Mouse (Mus musculus): ENCODE measurements around the gene Mt4. TPM values are rescaled to one million over a fixed set of nuclear protein-coding genes. Genes with fewer than 3 reads are reported as not detected.

The Mt4 gene
- polyA plus RNA-seq (2012; rRNA removed; ENCODE audit: low replicate concordance) = not detected in 2 replicates

DNA sequence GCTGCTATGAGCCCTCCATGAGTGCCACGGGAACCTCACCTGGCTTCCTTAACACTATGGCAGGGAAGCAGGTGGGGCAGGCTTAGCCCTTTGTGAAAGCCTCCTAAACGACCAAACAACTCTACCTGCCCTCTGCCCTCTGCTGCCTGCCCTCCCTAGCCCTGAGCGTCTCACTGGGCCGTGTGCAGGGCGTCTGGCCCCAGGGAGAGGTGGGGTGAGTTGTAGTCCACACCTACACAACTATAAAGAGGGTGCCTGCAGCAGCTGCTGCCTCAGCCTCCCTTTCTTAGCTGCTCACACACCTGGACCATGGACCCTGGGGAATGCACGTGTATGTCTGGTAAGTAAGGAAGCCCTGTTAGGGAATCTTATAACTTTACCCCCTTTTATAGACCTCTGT, at the start of gene Mt4:
Gene Mt4, plus strand, starts transcription at position 265 of the 400 bp plus-strand sequence.

DNA sequence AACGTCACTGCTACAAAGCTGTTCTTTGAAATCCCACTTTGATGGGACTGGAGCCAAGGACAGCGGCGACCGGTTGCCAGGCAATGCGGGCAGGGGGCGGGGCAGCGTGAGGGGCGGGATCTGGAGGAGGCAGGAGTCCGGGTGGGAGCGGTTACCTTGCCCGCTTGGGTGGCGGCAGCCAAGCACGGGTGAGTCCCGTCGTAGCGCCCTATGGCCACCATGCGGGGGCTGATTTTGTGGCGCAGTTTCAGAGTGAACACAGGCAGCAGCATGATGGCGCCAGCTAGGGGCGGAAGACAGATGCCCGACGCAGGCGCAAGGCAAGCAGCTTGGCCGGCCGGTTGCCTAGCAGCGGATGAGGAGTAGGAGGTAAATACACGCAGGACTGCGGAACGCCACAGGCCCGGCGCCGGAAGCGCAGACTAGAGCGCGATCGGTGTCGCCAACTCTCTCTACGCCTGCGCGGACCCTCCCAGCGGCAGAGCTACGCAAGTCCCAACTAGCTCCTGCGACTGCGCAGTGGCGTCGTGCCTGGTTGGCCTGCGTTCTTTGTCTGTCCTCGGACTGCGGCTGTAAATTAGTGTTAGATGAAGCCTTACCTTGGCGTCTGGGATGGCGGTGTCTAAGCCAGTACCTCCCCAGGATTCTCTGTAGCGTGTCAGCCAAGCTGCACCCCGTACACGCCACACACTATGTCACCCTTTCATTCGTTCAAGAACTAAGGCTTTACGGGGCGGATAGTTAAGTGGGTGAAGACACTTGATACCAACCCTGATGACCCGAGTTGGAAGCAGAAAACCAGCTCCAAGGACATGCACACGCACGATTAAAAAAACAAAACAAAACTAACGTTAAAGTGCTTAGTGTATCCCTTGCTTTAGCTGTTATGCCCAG, 38.7 kb upstream of the Mt4 start, which contains the start of gene Bbs2:
Gene Bbs2, minus strand, starts transcription at position 848 of the 894 bp plus-strand sequence.

DNA sequence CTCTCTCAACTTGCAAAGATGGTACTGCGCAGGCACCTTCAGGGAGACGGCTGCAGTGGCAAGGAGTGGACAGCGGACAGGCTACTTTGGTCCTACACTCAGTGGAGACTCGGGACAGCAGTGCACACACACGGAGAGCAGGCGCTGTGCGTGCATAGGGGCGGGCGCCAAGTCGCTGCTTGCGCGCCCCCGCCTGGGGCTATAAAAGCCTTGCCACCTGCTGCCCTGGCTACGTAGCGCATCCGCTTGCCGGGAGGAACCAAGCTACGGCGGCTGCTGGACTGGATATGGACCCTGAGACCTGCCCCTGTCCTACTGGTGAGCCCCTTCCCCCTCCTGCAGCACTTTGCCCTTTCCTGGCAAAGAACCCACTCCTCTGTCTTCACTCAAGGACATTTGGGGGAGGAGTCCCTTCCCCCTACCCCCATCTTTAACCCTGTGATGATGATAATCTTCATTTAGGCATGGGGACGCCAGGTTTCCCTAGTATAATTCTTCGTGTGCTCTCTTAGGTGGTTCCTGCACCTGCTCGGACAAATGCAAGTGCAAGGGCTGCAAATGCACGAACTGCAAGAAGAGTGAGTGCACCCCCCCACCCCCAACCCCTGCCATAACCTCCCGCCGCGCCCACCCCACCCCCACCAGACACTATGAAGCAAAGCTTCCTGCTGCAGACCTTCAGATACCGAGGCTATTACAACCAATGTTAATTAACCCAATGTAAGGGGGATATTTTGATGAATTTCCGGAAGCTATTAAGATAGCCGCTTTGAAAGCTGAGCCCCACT, 15.7 kb downstream of the Mt4 start, which contains the start of gene Mt3:
Gene Mt3, plus strand, starts transcription at position 95 of the 788 bp plus-strand sequence.

DNA sequence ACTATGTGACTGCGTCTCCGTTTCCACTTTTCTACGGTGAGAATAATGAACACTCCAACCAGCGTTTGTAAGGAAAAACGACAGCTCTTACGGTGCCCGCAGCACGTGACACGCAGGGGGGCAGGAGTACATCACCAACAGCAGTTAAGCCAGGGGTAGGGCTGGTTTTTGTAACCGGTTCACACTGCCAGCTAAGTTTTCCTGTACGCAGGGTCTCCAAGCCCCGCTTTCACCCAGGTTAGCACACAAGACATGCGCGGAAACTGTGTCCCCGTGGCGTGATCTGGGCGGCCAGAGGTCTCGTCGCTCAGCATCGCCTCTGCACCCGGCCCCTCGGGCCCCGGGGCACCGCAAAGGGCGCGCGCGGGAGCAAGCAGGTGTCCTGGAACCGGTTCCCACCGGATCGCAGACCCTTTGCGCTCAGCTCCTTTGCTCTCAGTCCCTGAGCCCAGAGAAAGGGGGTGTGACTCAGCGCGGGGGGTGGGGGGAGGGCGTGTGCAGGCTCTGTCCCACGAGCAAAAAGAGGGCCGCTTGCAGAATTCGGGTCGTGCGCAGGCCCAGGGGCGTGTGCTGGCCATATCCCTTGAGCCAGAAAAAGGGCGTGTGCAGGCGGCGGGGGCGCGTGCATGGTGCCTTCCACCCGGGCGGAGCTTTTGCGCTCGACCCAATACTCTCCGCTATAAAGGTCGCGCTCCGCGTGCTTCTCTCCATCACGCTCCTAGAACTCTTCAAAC, 35.2 kb downstream of the Mt4 start, which contains the start of gene Mt2:
Gene Mt2, plus strand, starts transcription at position 590 of the 734 bp plus-strand sequence.

DNA sequence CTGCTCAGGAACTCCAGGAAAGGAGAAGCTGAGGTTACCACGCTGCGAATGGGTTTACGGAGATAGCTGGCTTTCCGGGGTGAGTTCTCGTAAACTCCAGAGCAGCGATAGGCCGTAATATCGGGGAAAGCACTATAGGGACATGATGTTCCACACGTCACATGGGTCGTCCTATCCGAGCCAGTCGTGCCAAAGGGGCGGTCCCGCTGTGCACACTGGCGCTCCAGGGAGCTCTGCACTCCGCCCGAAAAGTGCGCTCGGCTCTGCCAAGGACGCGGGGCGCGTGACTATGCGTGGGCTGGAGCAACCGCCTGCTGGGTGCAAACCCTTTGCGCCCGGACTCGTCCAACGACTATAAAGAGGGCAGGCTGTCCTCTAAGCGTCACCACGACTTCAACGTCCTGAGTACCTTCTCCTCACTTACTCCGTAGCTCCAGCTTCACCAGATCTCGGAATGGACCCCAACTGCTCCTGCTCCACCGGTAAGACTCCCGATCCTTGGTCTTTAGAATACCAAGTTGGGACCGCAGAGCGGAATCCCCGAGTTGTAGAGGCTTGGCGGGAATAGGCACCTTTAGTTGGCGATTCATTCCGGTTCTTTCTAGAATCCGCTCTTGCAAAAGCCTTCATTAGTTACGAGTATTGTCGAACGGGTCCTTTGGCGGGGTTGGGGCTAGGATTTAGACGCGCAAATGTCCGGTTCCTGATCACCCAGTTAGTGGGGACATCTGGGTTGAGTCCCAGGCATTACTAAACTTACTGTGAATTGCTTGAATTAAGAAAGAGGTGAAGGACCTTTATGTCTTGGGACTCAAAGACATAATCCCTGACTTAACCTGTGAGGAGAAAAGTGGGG, 42.1 kb downstream of the Mt4 start, which contains the start of gene Mt1:
Gene Mt1, plus strand, starts transcription at position 226 of the 856 bp plus-strand sequence.

Other genes starting within 250 kb of the Mt4 start
- gene Amfr, start 124.4 kb upstream of the Mt4 start, polyA plus RNA-seq (2012; rRNA removed; ENCODE audit: low replicate concordance) = 50.2 and 92.0 TPM in 2 replicates
- 90.2 and 110 TPM in 2 replicates for gene Nudt21, start 100.2 kb upstream of the Mt4 start, polyA plus RNA-seq (2012; rRNA removed; ENCODE audit: low replicate concordance)
- 1.3 and 1.6 TPM in 2 replicates for gene Ogfod1, start 100.0 kb upstream of the Mt4 start, polyA plus RNA-seq (2012; rRNA removed; ENCODE audit: low replicate concordance)
- gene Bbs2, start 38.3 kb upstream of the Mt4 start, polyA plus RNA-seq (2012; rRNA removed; ENCODE audit: low replicate concordance) = 4.4 and 5.7 TPM in 2 replicates
- 1.6 and 2.2 TPM in 2 replicates for gene Mt3, start 15.4 kb downstream of the Mt4 start, polyA plus RNA-seq (2012; rRNA removed; ENCODE audit: low replicate concordance)
- 30.7 and 76.9 TPM in 2 replicates for gene Mt2, start 35.5 kb downstream of the Mt4 start, polyA plus RNA-seq (2012; rRNA removed; ENCODE audit: low replicate concordance)
- gene Mt1, start 41.9 kb downstream of the Mt4 start, polyA plus RNA-seq (2012; rRNA removed; ENCODE audit: low replicate concordance) = 1,406 and 2,937 TPM in 2 replicates
- gene Nup93, start 77.4 kb downstream of the Mt4 start, polyA plus RNA-seq (2012; rRNA removed; ENCODE audit: low replicate concordance) = 4.1 and 6.2 TPM in 2 replicates
- 0.08 and 0.12 TPM in 2 replicates for gene Slc12a3, start 192.0 kb downstream of the Mt4 start, polyA plus RNA-seq (2012; rRNA removed; ENCODE audit: low replicate concordance)
- gene Herpud1, start 249.2 kb downstream of the Mt4 start, polyA plus RNA-seq (2012; rRNA removed; ENCODE audit: low replicate concordance) = 202 and 409 TPM in 2 replicates